Mouse (Mus musculus): Measurements from ENCODE around the gene Sap25. TPM values are rescaled to one million over a fixed set of nuclear protein-coding genes. Genes with fewer than 3 reads are reported as not detected.
A peak's percentile ranks its signal among the peaks of the same experiment; 100 is the strongest.
"Not testable (repeated sequence)": the region's sequence is repeated elsewhere in the genome, so short reads cannot be mapped to it uniquely, and the experiment has no call there.

Gene Sap25
- polyA plus RNA-seq, 1 experiment from 2014 or later = 7.1 TPM

DNA sequence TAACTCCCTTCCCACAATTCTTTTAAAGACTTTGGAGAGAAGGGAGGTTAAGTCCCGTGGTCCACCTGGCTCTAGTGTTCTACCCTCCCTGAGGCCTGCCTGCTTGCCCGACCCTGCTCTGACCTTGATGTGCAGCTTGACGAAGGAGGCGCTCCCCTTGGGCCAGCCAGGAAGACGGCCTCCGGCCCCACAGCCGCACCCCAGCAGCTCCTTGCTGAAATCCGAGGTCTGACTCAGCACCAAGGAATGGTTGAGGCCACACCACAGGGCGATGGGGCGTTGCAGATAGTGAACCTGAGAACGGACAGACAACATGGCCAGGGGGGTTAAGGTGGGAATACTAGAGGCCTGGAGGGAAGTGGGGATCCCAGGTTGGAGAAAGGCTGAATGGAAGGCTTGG lies 27.6 kb upstream of the Sap25 start, which contains the start of gene Pcolce:
Gene Pcolce, minus strand, starts transcription at position 235 of the 400 bp plus-strand sequence.
- H3K27me3 ChIP-seq (ENCODE audit: control insufficient read depth, insufficient read depth, low read length) = no peaks in the 10 kb centered on the region; the same call in 1 of the 2 replicates
- no peak within 1 kb of the TSS for H3K4me3 ChIP-seq (ENCODE audit: low read depth, low read length)
- WGBS = 53% methylated on average over 11 of the region's 11 CpGs
- peaks cover 8% of the 10 kb centered on the region; the same call in 1 of the 2 replicates for H3K4me1 ChIP-seq (replicated peaks; ENCODE audit: control insufficient read depth, insufficient read depth, low read length)
- no peaks in the 10 kb centered on the region for H3K9me3 ChIP-seq (ENCODE audit: control insufficient read depth, low read length)
- no peak for DNase-seq (ENCODE audit: low spot score)
- H3K36me3 ChIP-seq (ENCODE audit: control insufficient read depth, insufficient read depth, low read length) = no peaks in the 10 kb centered on the region
- H3K9ac ChIP-seq (ENCODE audit: low read depth, low read length) = peak within 1 kb of the TSS; percentile 5; the same call in 1 of the 2 replicates
- ATAC-seq (ENCODE audit: low FRiP score) = no peak
- no peak within 1 kb of the TSS for H3K4me2 ChIP-seq (replicated peaks; ENCODE audit: low read depth, low read length)
- H3K27ac ChIP-seq (ENCODE audit: low read depth, low read length) = no peak within 1 kb of the TSS

DNA sequence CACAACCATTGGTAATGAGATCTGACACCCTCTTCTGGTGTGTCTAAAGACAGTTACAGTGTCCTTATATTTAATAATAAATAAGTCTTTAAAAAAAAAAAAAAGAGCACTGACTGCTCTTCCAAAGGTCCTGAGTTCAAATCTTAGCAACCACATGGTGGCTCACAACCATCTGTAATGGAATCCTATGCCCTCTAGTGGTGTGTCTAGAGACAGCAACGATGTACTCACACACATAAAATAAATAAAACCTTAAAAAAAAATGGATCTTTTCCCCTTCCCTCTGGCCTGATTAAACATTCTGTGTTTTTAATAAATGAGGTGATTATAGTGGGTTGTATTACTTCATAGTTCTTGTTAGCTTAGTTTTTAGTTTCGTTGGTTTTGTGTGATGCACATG lies 26.2 kb upstream of the Sap25 start:
- not testable (repeated sequence) for H3K27ac ChIP-seq (ENCODE audit: low read depth, low read length); ATAC-seq (ENCODE audit: low FRiP score); H3K4me1 ChIP-seq (replicated peaks; ENCODE audit: control insufficient read depth, insufficient read depth, low read length); H3K9ac ChIP-seq (ENCODE audit: low read depth, low read length); H3K9me3 ChIP-seq (ENCODE audit: control insufficient read depth, low read length); H3K27me3 ChIP-seq (ENCODE audit: control insufficient read depth, insufficient read depth, low read length); DNase-seq (ENCODE audit: low spot score); H3K36me3 ChIP-seq (ENCODE audit: control insufficient read depth, insufficient read depth, low read length); H3K4me3 ChIP-seq (ENCODE audit: low read depth, low read length); H3K4me2 ChIP-seq (replicated peaks; ENCODE audit: low read depth, low read length)
- 89% methylated on average over 2 of the region's 2 CpGs for WGBS

- Histone ChIP-seq H3K4me3 (ENCODE audit: low read depth, low read length) (no peak overlapping the region), H3K4me1 (replicated peaks; ENCODE audit: control insufficient read depth, insufficient read depth, low read length) (peaks cover 8% of the 10 kb centered on the region; the same call in 1 of the 2 replicates), H3K27ac (ENCODE audit: low read depth, low read length) (no peak overlapping the region), H3K27me3 (ENCODE audit: control insufficient read depth, insufficient read depth, low read length) (no peaks in the 10 kb centered on the region), H3K9ac (ENCODE audit: low read depth, low read length) (no peak overlapping the region), H3K36me3 (ENCODE audit: control insufficient read depth, insufficient read depth, low read length) (no peaks in the 10 kb centered on the region), H3K4me2 (replicated peaks; ENCODE audit: low read depth, low read length) (no peak overlapping the region), H3K9me3 (ENCODE audit: control insufficient read depth, low read length) (no peaks in the 10 kb centered on the region)
- 90% methylated on average over 7 of the region's 7 CpGs for whole genome bisulfite sequencing
- ATAC-seq (ENCODE audit: low FRiP score) (no peak), DNase-seq (ENCODE audit: low spot score) (no peak)
Measured at GRCm38 (mm10) chr5:137615347-137615746, 25.8 kb upstream of the Sap25 start.

DNA sequence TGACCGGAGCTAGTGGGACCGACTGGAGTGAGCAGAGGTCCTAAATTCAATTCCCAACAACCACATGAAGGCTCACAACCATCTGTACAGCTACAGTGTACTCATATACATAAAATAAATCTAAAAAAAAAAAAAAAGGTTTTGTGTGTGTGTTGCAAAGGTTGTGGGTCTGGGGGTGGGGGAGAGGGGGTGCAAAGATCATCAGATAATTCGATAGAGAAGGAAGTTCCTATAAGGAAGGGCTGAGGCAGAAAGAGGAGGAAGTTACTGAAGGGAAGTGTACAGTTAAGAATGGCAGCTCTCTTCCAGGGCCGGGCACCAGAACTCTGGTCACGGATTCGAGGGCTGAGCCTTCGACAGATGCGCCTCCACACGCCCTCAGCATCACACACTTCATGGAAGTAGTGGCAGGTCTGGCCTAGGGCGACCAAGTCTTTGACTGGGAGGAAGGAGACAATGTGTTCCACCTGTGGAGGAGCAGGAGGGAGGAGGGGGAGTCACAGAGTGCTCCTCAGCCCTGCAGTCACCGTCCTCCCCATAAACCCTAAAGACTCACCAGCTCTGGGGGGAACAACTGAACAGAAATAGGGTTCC lies 17.1 kb upstream of the Sap25 start:
- no peaks in the 10 kb centered on the region for H3K9me3 ChIP-seq (ENCODE audit: control insufficient read depth, low read length)

DNA sequence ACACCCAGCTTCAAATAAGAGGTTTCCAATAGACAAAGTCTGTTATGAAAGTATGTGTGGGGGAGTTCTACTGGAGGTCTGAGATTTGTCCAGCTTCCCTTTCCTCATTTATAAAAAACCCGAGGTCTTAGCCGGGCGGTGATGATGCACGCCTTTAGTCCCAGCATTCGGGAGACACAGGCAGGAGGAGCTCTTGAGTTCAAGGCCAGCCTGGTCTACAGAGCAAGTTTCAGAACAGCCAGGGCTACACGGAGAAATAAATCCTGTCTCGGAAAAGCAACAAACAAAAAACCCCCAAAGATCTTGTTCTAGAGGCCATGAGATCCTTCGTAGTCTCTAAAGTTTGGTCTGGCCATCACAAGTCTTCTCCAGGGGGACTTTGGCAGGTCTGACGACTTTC lies 13.1 kb upstream of the Sap25 start:
- ATAC-seq (ENCODE audit: low FRiP score) = no peak
- Histone ChIP-seq H3K4me3 (ENCODE audit: low read depth, low read length) (peak overlapping the region; percentile 52), H3K9me3 (ENCODE audit: control insufficient read depth, low read length) (no peaks in the 10 kb centered on the region), H3K27ac (ENCODE audit: low read depth, low read length) (peak overlapping the region; percentile 82), H3K9ac (ENCODE audit: low read depth, low read length) (peak overlapping the region; percentile 74), H3K27me3 (ENCODE audit: control insufficient read depth, insufficient read depth, low read length) (no peaks in the 10 kb centered on the region), H3K4me2 (replicated peaks; ENCODE audit: low read depth, low read length) (peak overlapping the region; percentile 67), H3K4me1 (replicated peaks; ENCODE audit: control insufficient read depth, insufficient read depth, low read length) (peaks cover 16% of the 10 kb centered on the region), H3K36me3 (ENCODE audit: control insufficient read depth, insufficient read depth, low read length) (no peaks in the 10 kb centered on the region)
- 5% methylated on average over 9 of the region's 9 CpGs for WGBS
- no peak for DNase-seq (ENCODE audit: low spot score)

More for the DNA sequence above, 17.1 kb upstream of the Sap25 start:
- Histone ChIP-seq H3K27ac (ENCODE audit: low read depth, low read length) (no peak overlapping the region), H3K27me3 (ENCODE audit: control insufficient read depth, insufficient read depth, low read length) (no peaks in the 10 kb centered on the region), H3K4me1 (replicated peaks; ENCODE audit: control insufficient read depth, insufficient read depth, low read length) (0 out of 2 replicates have a peak, but pooled peaks cover 2% of the 10 kb centered on the region), H3K4me2 (replicated peaks; ENCODE audit: low read depth, low read length) (no peak overlapping the region), H3K4me3 (ENCODE audit: low read depth, low read length) (no peak overlapping the region), H3K9ac (ENCODE audit: low read depth, low read length) (no peak overlapping the region), H3K36me3 (ENCODE audit: control insufficient read depth, insufficient read depth, low read length) (no peaks in the 10 kb centered on the region)
- DNase-seq (ENCODE audit: low spot score) (no peak), ATAC-seq (ENCODE audit: low FRiP score) (no peak)
- 86% methylated on average over 11 of the region's 11 CpGs for WGBS

DNA sequence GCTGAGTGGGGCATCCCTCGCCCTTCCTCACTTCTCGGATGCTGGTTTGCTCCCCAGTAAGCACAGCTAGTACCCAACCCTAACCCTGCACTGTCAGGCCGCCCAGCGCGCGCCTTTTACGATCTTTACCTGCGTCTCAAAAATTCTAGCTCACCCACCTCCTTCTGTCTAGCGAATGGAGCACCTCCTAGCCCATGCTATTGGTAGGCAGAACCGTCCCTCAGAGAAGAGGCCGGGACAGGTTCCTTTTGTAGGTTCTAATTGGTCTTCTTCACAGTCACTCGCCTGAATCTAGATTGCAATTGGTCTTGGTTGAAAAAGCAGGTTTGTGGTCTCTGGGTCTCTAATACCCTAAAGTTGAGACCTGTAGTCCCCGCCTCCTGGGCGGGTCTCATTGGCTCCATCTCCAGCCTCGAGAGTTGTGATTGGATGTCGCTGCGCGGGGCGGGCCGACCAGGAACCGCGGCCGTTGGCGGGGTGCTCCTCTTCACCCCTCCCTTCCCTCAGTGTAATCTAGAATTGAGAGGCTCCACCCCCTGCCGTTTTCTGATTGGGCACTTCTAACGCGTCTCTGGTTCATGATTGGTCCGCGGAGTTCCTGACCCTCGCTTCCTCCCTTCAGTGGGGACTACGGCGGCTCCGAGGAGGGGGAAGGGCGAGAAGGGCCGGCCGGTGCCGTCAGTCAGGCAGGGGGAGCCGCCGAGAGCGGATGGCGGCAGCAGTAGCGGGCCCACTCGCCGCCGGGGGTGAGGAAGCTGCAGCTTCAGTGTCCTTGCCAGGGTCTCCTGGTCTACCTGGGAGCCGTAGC lies 12.4 kb upstream of the Sap25 start, which contains the start of the genes Fbxo24, Lrch4 and Gm20605:
Gene Fbxo24, minus strand, starts transcription at position 505 of the 808 bp plus-strand sequence.
Gene Lrch4, plus strand, starts transcription at position 624 of the 808 bp plus-strand sequence.
Gene Gm20605, plus strand, starts transcription at position 678 of the 808 bp plus-strand sequence.
- Histone ChIP-seq H3K27ac (ENCODE audit: low read depth, low read length) (peak within 1 kb of the TSS; percentile 93), H3K36me3 (ENCODE audit: control insufficient read depth, insufficient read depth, low read length) (no peaks in the 10 kb centered on the region), H3K4me1 (replicated peaks; ENCODE audit: control insufficient read depth, insufficient read depth, low read length) (peaks cover 16% of the 10 kb centered on the region), H3K9ac (ENCODE audit: low read depth, low read length) (peak within 1 kb of the TSS; percentile 80), H3K27me3 (ENCODE audit: control insufficient read depth, insufficient read depth, low read length) (no peaks in the 10 kb centered on the region), H3K4me3 (ENCODE audit: low read depth, low read length) (peak within 1 kb of the TSS; percentile 85), H3K9me3 (ENCODE audit: control insufficient read depth, low read length) (no peaks in the 10 kb centered on the region), H3K4me2 (replicated peaks; ENCODE audit: low read depth, low read length) (peak within 1 kb of the TSS; percentile 80)
- WGBS = under 1% methylated on average over 44 of the region's 46 CpGs
- ATAC-seq (ENCODE audit: low FRiP score) = peak; percentile 98
- DNase-seq (ENCODE audit: low spot score) = peak; percentile 99

DNA sequence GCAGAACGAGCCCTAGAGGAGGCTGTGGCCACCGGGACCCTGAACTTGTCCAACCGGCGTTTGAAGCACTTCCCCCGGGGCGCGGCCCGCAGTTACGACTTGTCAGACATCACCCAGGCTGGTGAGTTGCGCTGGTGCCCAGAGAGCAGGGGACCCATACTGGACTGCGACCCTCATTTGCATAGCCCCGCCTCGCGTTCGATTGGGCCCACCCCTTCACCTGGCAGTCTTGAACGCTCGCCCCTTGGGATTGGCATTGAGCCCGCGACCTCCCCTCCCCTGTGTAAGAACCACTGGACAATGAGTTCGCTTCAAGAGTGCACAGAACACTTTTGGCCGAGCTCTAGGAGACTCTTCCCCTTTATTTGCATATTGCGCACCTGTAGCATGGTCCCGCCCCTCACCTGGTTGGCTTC lies 11.8 kb upstream of the Sap25 start:
- no peaks in the 10 kb centered on the region for H3K36me3 ChIP-seq (ENCODE audit: control insufficient read depth, insufficient read depth, low read length)
- peak overlapping the region; percentile 80 for H3K4me2 ChIP-seq (replicated peaks; ENCODE audit: low read depth, low read length)
- H3K4me3 ChIP-seq (ENCODE audit: low read depth, low read length) = peak overlapping the region; percentile 85
- H3K9me3 ChIP-seq (ENCODE audit: control insufficient read depth, low read length) = no peaks in the 10 kb centered on the region
- peak overlapping the region; percentile 93 for H3K27ac ChIP-seq (ENCODE audit: low read depth, low read length)
- WGBS = 0% methylated on average over 22 of the region's 23 CpGs
- peak overlapping the region; percentile 80 for H3K9ac ChIP-seq (ENCODE audit: low read depth, low read length)
- H3K4me1 ChIP-seq (replicated peaks; ENCODE audit: control insufficient read depth, insufficient read depth, low read length) = peaks cover 16% of the 10 kb centered on the region
- H3K27me3 ChIP-seq (ENCODE audit: control insufficient read depth, insufficient read depth, low read length) = no peaks in the 10 kb centered on the region
- DNase-seq (ENCODE audit: low spot score) (peak; percentile 76), ATAC-seq (ENCODE audit: low FRiP score) (peak; percentile 61)

DNA sequence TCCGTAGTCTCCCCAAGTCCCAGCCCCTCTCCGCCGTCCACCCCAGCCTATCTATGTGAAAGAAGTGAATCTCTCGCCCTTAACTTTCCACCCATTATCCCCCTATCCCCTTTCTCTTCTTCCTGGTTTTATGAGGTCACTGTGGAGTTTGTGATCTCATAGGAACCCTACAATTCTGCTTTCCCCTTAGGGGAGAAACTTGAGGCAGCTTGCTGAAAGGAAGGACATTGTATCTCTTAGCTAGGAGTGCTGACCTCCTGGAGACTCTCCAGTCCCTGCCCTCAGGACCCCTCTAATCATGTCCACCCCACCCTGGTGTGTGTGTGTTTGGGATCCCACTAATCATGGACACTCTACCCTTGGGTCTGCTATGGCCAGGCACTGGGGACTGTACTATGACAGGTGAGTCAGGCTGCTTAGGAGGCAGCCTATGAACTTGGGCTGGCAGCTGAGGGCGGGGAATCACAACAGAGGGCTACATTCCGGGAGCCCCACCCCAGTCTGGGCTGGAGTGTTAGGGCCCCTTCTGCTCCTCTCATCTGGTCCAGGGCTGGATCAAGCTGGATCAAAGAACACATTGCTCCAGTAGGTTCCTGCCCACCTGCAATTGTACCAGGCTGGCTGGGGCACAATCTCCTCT lies 11.1 kb upstream of the Sap25 start:
- Histone ChIP-seq H3K36me3 (ENCODE audit: control insufficient read depth, insufficient read depth, low read length) (no peaks in the 10 kb centered on the region), H3K4me2 (replicated peaks; ENCODE audit: low read depth, low read length) (peak overlapping the region; percentile 80), H3K27ac (ENCODE audit: low read depth, low read length) (peak overlapping the region; percentile 60; the same call in 1 of the 2 replicates), H3K4me1 (replicated peaks; ENCODE audit: control insufficient read depth, insufficient read depth, low read length) (peaks cover 16% of the 10 kb centered on the region), H3K9me3 (ENCODE audit: control insufficient read depth, low read length) (no peaks in the 10 kb centered on the region), H3K4me3 (ENCODE audit: low read depth, low read length) (peak overlapping the region; percentile 85), H3K9ac (ENCODE audit: low read depth, low read length) (peak overlapping the region; percentile 80; the same call in 1 of the 2 replicates), H3K27me3 (ENCODE audit: control insufficient read depth, insufficient read depth, low read length) (no peaks in the 10 kb centered on the region)
- DNase-seq (ENCODE audit: low spot score) (no peak), ATAC-seq (ENCODE audit: low FRiP score) (no peak)
- 25% methylated on average over 6 of the region's 6 CpGs for WGBS

Measured in hindbrain, embryonic 11.5 days (tissue).